Mouse (Mus musculus) hindbrain, embryonic 10.5 days (tissue): ENCODE measurements around the gene Dock1. TPM values are rescaled to one million over a fixed set of nuclear protein-coding genes. Genes with fewer than 3 reads are reported as not detected.

Experiments
- DNase-seq: peaks from one replicate; pipeline ENCODE4 v3.0.0-alpha.2; 2017; ENCODE audit warnings: low spot score
- H3K27ac ChIP-seq: fragments of 300-500 bp; sonication (generic); 2 replicates; pipeline ENCODE4 v1.5.1; 2016; ENCODE audit warnings: mild to moderate bottlenecking, moderate library complexity
- H3K27me3 ChIP-seq: fragments of 300-500 bp; sonication (generic); 2 replicates; pipeline ENCODE4 v1.6.1; 2016; ENCODE audit warnings: mild to moderate bottlenecking; ENCODE audit not compliant: poor library complexity, insufficient read depth, severe bottlenecking
- H3K36me3 ChIP-seq: fragments of 300-500 bp; sonication (generic); 2 replicates; pipeline ENCODE4 v1.6.1; 2016; ENCODE audit warnings: mild to moderate bottlenecking, moderate library complexity
- H3K4me1 ChIP-seq: fragments of 300-500 bp; sonication (generic); replicated peaks from 2 replicates; pipeline ENCODE4 v1.6.1; 2016; ENCODE audit warnings: mild to moderate bottlenecking
- H3K4me3 ChIP-seq: fragments of 300-500 bp; sonication (generic); 2 replicates; pipeline ENCODE4 v1.5.1; 2016; ENCODE audit warnings: mild to moderate bottlenecking, moderate library complexity
- H3K9me3 ChIP-seq: fragments of 300-500 bp; sonication (generic); 2 replicates; pipeline ENCODE4 v1.6.1; 2016; ENCODE audit warnings: mild to moderate bottlenecking, moderate library complexity
- WGBS: fragments of 180-500 bp; shearing (Covaris S2); methylation state at CpG from one replicate; pipeline ENCODE4 v1.1.7; 2016; 5-methylcytosine and 5-hydroxymethylcytosine counted together
- polyA plus RNA-seq: library from polyadenylated mRNA; unstranded; fragments of >200 nt; fragmentation: Nextera tagmentation; extraction: Ambion mirVana; gene quantifications from 2 replicates; pipeline ENCODE4 v1.2.1, GENCODE M21; 2016

The Dock1 gene
- polyA plus RNA-seq, 1 experiment from 2014 or later, result 21.9 TPM

- H3K27ac ChIP-seq, result no peak overlapping the region
- H3K27me3 ChIP-seq, result no peaks in the 10 kb centered on the region
- no peaks in the 10 kb centered on the region for H3K9me3 ChIP-seq
- peaks cover 16% of the 10 kb centered on the region for H3K4me1 ChIP-seq
- H3K4me3 ChIP-seq, result no peak overlapping the region
- no peaks in the 10 kb centered on the region for H3K36me3 ChIP-seq
- WGBS, result 88% methylated on average over 3 of the region's 3 CpGs
- no peak for DNase-seq
These were observed 398.4 kb downstream of the Dock1 start for GRCm38 (mm10) chr7:135068887-135069286.

GRCm38 (mm10) chr7:135076904-135077303, 406.4 kb downstream of the Dock1 start:
- H3K4me3 ChIP-seq, result no peak overlapping the region
- H3K27me3 ChIP-seq, result no peaks in the 10 kb centered on the region; the same call in 1 of the 2 replicates
- no peaks in the 10 kb centered on the region for H3K9me3 ChIP-seq
- no peaks in the 10 kb centered on the region for H3K36me3 ChIP-seq
- H3K27ac ChIP-seq, result no peak overlapping the region
- H3K4me1 ChIP-seq, result peaks cover 3% of the 10 kb centered on the region; the same call in 1 of the 2 replicates
- WGBS, result 93% methylated on average over 6 of the region's 6 CpGs
- no peak for DNase-seq

DNA sequence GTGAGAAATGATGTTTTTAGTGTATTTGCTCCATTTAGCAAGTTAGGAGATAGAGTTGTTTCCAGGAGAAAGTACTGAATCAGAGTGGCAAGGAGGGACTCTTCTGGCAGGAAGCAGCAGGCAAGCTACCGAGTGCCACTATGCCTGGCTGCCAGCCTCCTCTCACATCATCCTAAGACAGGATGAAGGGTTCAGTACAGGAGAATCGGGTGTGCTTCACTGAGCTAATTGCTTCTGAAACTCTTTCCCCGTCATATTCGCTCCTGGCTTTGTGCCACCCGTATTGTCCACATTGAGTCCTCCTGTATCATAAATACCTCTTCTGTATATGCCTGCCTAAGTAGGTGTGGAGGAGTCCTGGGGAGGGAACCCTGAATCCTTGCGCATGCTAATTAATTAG, 406.9 kb downstream of the Dock1 start:
- no peak overlapping the region for H3K27ac ChIP-seq
- WGBS, result 87% methylated on average over 6 of the region's 6 CpGs
- no peaks in the 10 kb centered on the region for H3K9me3 ChIP-seq
- H3K27me3 ChIP-seq, result no peaks in the 10 kb centered on the region; the same call in 1 of the 2 replicates
- H3K4me3 ChIP-seq, result no peak overlapping the region
- no peak for DNase-seq
- H3K4me1 ChIP-seq, result peaks cover 3% of the 10 kb centered on the region; the same call in 1 of the 2 replicates
- H3K36me3 ChIP-seq, result no peaks in the 10 kb centered on the region

DNA sequence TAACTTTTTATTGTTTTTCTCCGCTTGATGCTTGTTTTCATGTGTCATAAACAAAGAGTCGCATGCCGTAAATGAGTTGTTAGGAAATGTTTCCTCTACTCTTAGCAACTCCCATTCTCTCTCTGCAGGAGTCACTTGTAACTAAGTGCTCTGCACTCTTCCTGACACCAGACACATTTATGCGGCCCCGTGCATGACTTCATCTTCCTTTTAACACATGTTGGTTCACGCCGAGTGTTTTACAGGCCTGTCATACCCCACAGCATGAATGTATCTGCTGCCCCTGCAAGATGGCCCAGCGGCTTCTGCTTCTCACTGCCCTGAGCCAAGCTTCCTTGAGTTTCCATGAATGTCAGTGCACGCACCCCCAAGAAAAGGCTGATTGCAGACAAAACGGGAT, 407.4 kb downstream of the Dock1 start:
- Histone ChIP-seq H3K27me3 (no peaks in the 10 kb centered on the region; the same call in 1 of the 2 replicates), H3K9me3 (no peaks in the 10 kb centered on the region), H3K4me3 (no peak overlapping the region), H3K27ac (no peak overlapping the region), H3K36me3 (no peaks in the 10 kb centered on the region), H3K4me1 (peaks cover 3% of the 10 kb centered on the region; the same call in 1 of the 2 replicates)
- no peak for DNase-seq
- 76% methylated on average over 10 of the region's 10 CpGs for WGBS

DNA sequence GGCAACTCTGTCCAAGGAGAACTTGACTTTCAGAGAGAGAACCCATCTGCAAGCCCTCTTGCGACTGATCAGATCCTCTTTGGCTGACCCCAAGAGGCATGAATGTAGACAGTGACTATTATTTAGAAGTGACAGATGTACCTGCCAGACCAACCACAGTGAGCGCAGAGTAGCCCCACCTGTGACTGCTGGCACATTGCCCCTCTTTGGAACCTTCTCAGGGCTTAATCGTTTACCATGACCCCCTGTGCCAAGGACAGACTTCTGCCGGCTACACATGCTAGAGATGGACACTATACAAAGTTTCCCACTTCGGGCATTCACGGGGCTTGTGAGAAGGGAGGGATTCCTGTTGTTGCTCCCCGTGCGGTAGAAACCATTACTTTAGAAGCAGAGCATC, 413.0 kb downstream of the Dock1 start:
- Histone ChIP-seq H3K4me1 (no peaks in the 10 kb centered on the region), H3K27ac (no peak overlapping the region), H3K27me3 (no peaks in the 10 kb centered on the region), H3K4me3 (no peak overlapping the region), H3K9me3 (no peaks in the 10 kb centered on the region), H3K36me3 (no peaks in the 10 kb centered on the region)
- DNase-seq, result no peak
- WGBS, result 94% methylated on average over 8 of the region's 8 CpGs

GRCm38 (mm10) chr7:135084069-135084468, 413.6 kb downstream of the Dock1 start:
- H3K4me1 ChIP-seq, result no peaks in the 10 kb centered on the region

GRCm38 (mm10) chr7:135086556-135086955, 416.1 kb downstream of the Dock1 start:
- WGBS, result 77% methylated on average over 5 of the region's 5 CpGs
- Histone ChIP-seq H3K27me3 (no peaks in the 10 kb centered on the region), H3K36me3 (no peaks in the 10 kb centered on the region), H3K4me1 (no peaks in the 10 kb centered on the region), H3K27ac (no peak overlapping the region), H3K9me3 (no peaks in the 10 kb centered on the region), H3K4me3 (no peak overlapping the region)
- no peak for DNase-seq

More at GRCm38 (mm10) chr7:135084069-135084468, 413.6 kb downstream of the Dock1 start:
- Histone ChIP-seq H3K9me3 (no peaks in the 10 kb centered on the region), H3K36me3 (no peaks in the 10 kb centered on the region), H3K27me3 (no peaks in the 10 kb centered on the region), H3K4me3 (no peak overlapping the region), H3K27ac (no peak overlapping the region)
- 87% methylated on average over 7 of the region's 7 CpGs for WGBS
- no peak for DNase-seq

- 93% methylated on average over 4 of the region's 4 CpGs for WGBS
- no peak overlapping the region for H3K4me3 ChIP-seq
- no peaks in the 10 kb centered on the region for H3K27me3 ChIP-seq
- no peak for DNase-seq
- no peaks in the 10 kb centered on the region for H3K9me3 ChIP-seq
- H3K4me1 ChIP-seq, result no peaks in the 10 kb centered on the region
- H3K27ac ChIP-seq, result no peak overlapping the region
- no peaks in the 10 kb centered on the region for H3K36me3 ChIP-seq
These were observed 419.2 kb downstream of the Dock1 start for GRCm38 (mm10) chr7:135089626-135090025.

- H3K36me3 ChIP-seq, result no peaks in the 10 kb centered on the region
- no peaks in the 10 kb centered on the region for H3K27me3 ChIP-seq
- DNase-seq, result peak; percentile 6
- H3K27ac ChIP-seq, result no peak overlapping the region
- H3K9me3 ChIP-seq, result no peaks in the 10 kb centered on the region
- no peak overlapping the region for H3K4me3 ChIP-seq
- 69% methylated on average over 2 of the region's 2 CpGs for WGBS
- no peaks in the 10 kb centered on the region for H3K4me1 ChIP-seq
These were observed 423.4 kb downstream of the Dock1 start for GRCm38 (mm10) chr7:135093851-135094250.

DNA sequence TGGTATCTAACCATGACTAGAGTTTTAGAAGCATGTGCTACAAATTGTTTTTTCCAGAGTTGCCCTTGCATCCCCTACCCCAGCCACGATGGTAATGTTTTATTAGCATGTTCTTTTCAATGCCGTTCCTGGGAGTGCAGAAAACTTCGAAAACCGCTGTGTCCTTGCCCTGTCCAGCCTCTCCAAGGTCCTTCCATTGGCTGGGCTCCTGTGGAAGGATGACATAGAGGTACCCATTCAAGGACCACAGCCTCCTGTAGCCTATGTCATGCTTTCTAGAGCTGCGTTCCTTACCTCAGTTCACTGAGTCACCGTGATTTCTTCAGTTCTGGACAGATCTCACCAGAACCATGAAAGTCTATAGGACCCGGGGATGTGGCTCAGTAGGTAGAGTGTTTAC, 431.5 kb downstream of the Dock1 start:
- Histone ChIP-seq H3K4me3 (no peak overlapping the region), H3K4me1 (no peaks in the 10 kb centered on the region), H3K9me3 (no peaks in the 10 kb centered on the region), H3K27ac (no peak overlapping the region), H3K36me3 (no peaks in the 10 kb centered on the region), H3K27me3 (no peaks in the 10 kb centered on the region)
- no peak for DNase-seq
- WGBS, result 93% methylated on average over 7 of the region's 7 CpGs

- no peak overlapping the region for H3K4me3 ChIP-seq
- no peaks in the 10 kb centered on the region for H3K4me1 ChIP-seq
- no peak overlapping the region for H3K27ac ChIP-seq
- no peaks in the 10 kb centered on the region for H3K27me3 ChIP-seq
- no peaks in the 10 kb centered on the region for H3K9me3 ChIP-seq
- 88% methylated on average over 3 of the region's 3 CpGs for WGBS
- DNase-seq, result no peak
- H3K36me3 ChIP-seq, result peaks cover 24% of the 10 kb centered on the region
These were observed 436.1 kb downstream of the Dock1 start for GRCm38 (mm10) chr7:135106536-135106935.

GRCm38 (mm10) chr7:135110307-135110706, 439.9 kb downstream of the Dock1 start:
- 87% methylated on average over 1 of the region's 1 CpGs for WGBS
- Histone ChIP-seq H3K27ac (no peak overlapping the region), H3K27me3 (no peaks in the 10 kb centered on the region), H3K4me3 (no peak overlapping the region), H3K4me1 (no peaks in the 10 kb centered on the region), H3K36me3 (peaks cover 24% of the 10 kb centered on the region), H3K9me3 (no peaks in the 10 kb centered on the region)
- DNase-seq, result no peak

GRCm38 (mm10) chr7:135125296-135126065, 455.0 kb downstream of the Dock1 start:
- no peak for DNase-seq
- Histone ChIP-seq H3K36me3 (0 out of 2 replicates have a peak, but pooled peaks cover 7% of the 10 kb centered on the region), H3K27me3 (peaks cover 6% of the 10 kb centered on the region; the same call in 1 of the 2 replicates), H3K4me1 (peaks cover 6% of the 10 kb centered on the region), H3K27ac (no peak overlapping the region), H3K9me3 (no peaks in the 10 kb centered on the region), H3K4me3 (no peak overlapping the region)
- 92% methylated on average over 10 of the region's 10 CpGs for WGBS
